Mouse (Mus musculus): ENCODE data around the gene Aqp5.
A peak's percentile ranks its signal among the peaks of the same experiment; 100 is the strongest.

GRCm38 (mm10) chr15:99631618-99632017, 41.0 kb downstream of the Aqp5 start:
- TF ChIP-seq HCFC1 (IDR thresholded peaks at IDR 0.05; ENCODE audit: low read depth, low read length): no peak
- TF ChIP-seq CTCF (IDR thresholded peaks at IDR 0.05 in 2 of 3, conservative IDR thresholded peaks at IDR 0.05 in 1 of 3; ENCODE audit: control insufficient read depth in 1 of 3, insufficient read depth in 1 of 3, low read depth in 2 of 3, low read length in 3 of 3, poor library complexity in 1 of 3, severe bottlenecking in 1 of 3): peak; percentile 37 to 84 (median 74)
- TF ChIP-seq MAZ (IDR thresholded peaks at IDR 0.05; ENCODE audit: low read depth, low read length): no peak
- no peak for TF ChIP-seq MAFK (IDR thresholded peaks at IDR 0.05; ENCODE audit: borderline replicate concordance, low read depth, low read length)
- no peak for TF ChIP-seq POLR2A (IDR thresholded peaks at IDR 0.05; ENCODE audit: control insufficient read depth in 1 of 2, insufficient read depth in 1 of 2, low read depth in 1 of 2, low read length in 2 of 2, poor library complexity in 1 of 2)
- TF ChIP-seq EP300 (IDR thresholded peaks at IDR 0.05; ENCODE audit: low read depth in 1 of 2, low read length in 2 of 2): no peak
- no peak for TF ChIP-seq RCOR1 (IDR thresholded peaks at IDR 0.05; ENCODE audit: low read depth, low read length)
